Mouse (Mus musculus) Patski (cell line): Measurements from ENCODE around the gene Slamf6. TPM values are rescaled to one million over a fixed set of nuclear protein-coding genes. Genes with fewer than 3 reads are reported as not detected.
"Not testable (repeated sequence)": the region's sequence is repeated elsewhere in the genome, so short reads cannot be mapped to it uniquely, and the experiment has no call there.

Experiments used
- ATAC-seq: fragments of 100-300 bp; one replicate; pipeline ENCODE4 v1.8.0; 2021
- CTCF ChIA-PET: fragments of 350-600 bp; sonication (Branson Sonifier 250); formaldehyde crosslinking; loops from one replicate; lab custom pipeline; 2022; ENCODE audit warnings: inconsistent platforms; lab: Charles Lee
- POLR2A ChIA-PET: fragments of 350-600 bp; sonication (Branson Sonifier 250); formaldehyde crosslinking; loops from one replicate; lab custom pipeline; 2022; ENCODE audit warnings: antibody characterized with exemption, inconsistent platforms; lab: Charles Lee
- DNase-seq: peaks from one replicate; pipeline ENCODE4 v3.0.0-alpha.2; 2011; ENCODE audit warnings: low read depth, low spot score
- H3K27me3 ChIP-seq: fragments of 371-371 bp; one replicate; pipeline ENCODE4 v1.5.1; 2021
- CTCF ChIP-seq: fragments of 100-300 bp; IDR thresholded peaks from one replicate; pipeline ENCODE4 v1.5.1; 2021
- in situ Hi-C: fragments of 300-500 bp; cut with MboI; formaldehyde crosslinking; loops from 3 replicates; pipeline ENCODE4 v1.11.1; 2018; ENCODE audit warnings: low pct_unique_long_range_greater_than_20kb, mixed read lengths
- polyA plus RNA-seq: library from polyadenylated mRNA; unstranded; gene quantifications from one replicate; pipeline ENCODE4 v1.2.3, GENCODE M21; 2021

The Slamf6 gene
- polyA plus RNA-seq, 1 experiment from 2014 or later = not detected

DNA sequence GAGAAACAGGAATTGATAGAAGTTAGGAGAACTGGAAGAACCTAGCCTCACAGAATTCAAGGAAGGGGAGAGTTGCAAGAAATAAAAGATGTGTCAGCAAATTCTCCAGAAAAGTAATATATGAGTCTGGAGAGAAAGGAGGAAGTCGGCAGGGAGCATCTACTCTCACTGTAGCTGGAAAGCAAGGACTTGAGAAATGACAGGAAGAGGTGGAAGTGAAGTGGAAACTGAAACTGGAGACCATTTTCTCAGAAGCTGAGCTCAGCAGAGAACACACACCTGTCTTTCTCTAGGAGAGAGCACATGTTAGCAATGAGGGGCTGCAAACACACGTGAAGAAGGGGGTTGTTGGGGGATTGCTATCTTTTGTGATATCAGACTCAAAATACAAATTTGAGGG lies 40.1 kb downstream of the Slamf6 start:
- TF ChIP-seq CTCF = no peak
- in situ Hi-C loops = no loop called here

DNA sequence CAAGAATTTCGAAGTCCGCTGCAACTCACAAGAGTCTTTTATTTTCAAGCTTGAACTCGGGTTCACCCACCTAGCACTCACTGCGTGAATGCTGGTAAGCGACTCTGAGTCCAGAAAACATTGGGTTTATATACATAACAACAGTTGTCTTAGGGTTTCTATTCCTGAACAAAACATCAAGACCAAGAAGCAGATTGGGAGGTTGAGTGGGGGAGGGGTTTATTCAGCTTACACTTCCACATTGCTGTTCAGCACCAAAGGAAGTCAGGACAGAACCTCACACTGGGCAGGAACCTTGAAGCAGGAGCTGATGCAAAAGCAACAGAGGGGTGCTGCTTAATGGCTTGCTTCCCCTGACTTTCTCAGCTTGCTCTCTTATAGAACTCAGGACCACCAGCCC lies 43.4 kb downstream of the Slamf6 start:
- no peaks in the 10 kb centered on the region for H3K27me3 ChIP-seq
- DNase-seq (no peak), ATAC-seq (no peak)
- ChIA-PET POLR2A (no interaction called here), CTCF (no interaction called here)
- TF ChIP-seq CTCF = no peak
- in situ Hi-C loops = no loop called here

More for the DNA sequence above, 40.1 kb downstream of the Slamf6 start:
- ChIA-PET POLR2A (no interaction called here), CTCF (interaction anchor here (1.2 kb wide), 1 partner anchor 17 kb away, joined by 3 read pairs; no protein-coding TSS in a partner anchor)
- DNase-seq (no peak), ATAC-seq (no peak)
- no peaks in the 10 kb centered on the region for H3K27me3 ChIP-seq

DNA sequence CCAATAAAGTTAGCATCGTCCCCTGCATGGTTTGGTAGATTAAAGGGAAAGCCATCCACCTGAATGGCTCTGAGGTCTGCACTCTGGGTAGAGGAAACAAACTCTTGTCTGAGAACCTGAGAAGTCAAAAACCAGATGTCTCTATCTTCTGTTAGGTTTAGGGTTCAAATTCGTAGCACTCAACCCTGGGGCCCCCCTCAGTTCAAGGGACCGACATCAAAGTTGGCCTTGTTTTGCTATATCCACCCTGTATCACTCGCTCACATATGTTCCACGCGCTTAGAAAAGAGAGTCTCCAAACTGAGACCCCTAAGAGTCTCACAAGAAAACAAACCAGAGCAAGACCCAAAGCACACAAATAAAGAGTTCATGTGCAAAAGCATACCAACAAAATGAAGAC lies 44.4 kb downstream of the Slamf6 start:
- ATAC-seq (no peak), DNase-seq (no peak)
- ChIA-PET CTCF (no interaction called here), POLR2A (no interaction called here)
- no peaks in the 10 kb centered on the region for H3K27me3 ChIP-seq
- TF ChIP-seq CTCF = no peak
- in situ Hi-C loops = no loop called here

- TF ChIP-seq CTCF = no peak
- ChIA-PET POLR2A (no interaction called here), CTCF (no interaction called here)
- no peak for ATAC-seq
- in situ Hi-C loops = no loop called here
- H3K27me3 ChIP-seq = no peaks in the 10 kb centered on the region
- no peak for DNase-seq
Observed at GRCm38 (mm10) chr1:171963613-171964012, 46.3 kb downstream of the Slamf6 start.

DNA sequence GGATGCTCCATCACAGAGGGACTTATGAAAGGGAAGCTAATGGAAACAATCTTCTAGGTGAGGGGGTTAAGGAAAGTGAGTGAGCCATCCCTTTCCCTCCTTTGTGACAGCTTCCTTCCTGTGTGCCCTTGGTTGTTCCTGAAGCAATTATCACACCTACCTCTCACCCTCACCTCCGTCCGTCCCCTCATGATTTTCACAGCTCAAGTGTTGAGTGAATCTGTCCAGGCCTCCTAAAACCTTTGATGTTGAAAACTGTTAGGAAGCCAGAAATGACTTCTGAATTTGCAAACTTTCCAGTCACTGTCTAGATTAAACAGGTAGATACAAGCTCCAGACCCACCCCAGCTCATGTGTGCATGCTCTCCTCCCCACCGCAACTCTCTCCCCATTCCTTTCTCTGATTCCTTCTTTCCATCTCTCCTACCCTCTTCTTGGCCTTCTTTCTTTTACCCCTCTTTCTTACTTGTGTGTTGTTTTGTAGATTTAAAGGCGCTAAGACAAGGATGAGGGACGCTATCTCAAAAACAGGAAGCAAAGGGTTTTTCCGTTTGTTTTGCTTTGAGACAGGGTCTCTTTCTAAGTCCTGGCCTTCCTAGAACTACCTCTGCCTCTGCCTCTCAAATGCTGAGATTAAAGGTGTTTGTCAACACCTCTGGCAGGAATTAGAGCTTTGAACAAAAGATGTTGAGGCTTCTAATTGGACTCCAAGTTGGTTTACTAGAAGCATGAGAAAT lies 48.9 kb downstream of the Slamf6 start:
- ChIA-PET POLR2A (no interaction called here), CTCF (interaction anchor here (1.1 to 1.5 kb wide), 2 partner anchors 23 to 139 kb away, joined by 3 to 4 read pairs; no protein-coding TSS in a partner anchor)
- no peaks in the 10 kb centered on the region for H3K27me3 ChIP-seq
- in situ Hi-C loops = no loop called here
- TF ChIP-seq CTCF = no peak
- no peak for DNase-seq
- no peak for ATAC-seq

- TF ChIP-seq CTCF = no peak
- DNase-seq (no peak), ATAC-seq (no peak)
- H3K27me3 ChIP-seq = no peaks in the 10 kb centered on the region
- in situ Hi-C loops = no loop called here
- ChIA-PET CTCF (no interaction called here), POLR2A (no interaction called here)
Observed at GRCm38 (mm10) chr1:171969221-171969620, 51.9 kb downstream of the Slamf6 start.

DNA sequence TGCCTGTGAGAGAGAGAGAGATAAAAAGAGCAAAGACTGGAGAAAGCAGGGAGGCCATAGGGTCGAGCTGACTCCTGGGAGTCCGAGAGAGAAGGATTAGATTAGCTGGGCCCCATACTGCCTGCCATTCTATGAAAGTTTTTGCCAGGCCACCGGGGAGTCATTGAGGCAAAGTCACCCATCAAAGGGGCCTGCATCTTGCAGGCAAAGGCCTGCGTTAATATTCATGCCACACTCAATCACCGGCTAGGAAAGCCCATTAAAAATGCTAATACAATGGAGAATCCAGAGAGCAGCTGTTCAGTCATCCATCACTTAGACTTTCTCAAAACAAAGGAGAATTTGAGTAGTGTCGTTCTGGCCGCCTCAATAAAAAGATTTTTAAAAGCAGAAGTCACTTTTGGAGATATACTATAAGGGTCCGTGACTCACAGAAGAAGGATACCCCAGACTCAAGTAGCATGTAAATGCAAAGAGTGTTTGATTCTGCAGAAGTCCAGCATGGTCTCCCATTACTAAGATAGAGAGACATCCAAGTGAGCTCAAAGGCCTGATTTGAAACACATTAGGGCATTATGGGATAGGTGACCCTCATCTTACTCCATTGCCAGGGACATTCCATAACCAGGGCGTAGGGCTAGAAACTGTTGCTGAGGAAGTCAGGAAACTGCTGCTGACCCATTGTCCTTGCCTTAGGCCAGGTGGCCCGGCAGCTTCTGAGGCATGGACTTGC lies 53.7 kb downstream of the Slamf6 start:
- no peak for TF ChIP-seq CTCF
- ChIA-PET POLR2A (no interaction called here), CTCF (no interaction called here)
- ATAC-seq = no peak
- no peaks in the 10 kb centered on the region for H3K27me3 ChIP-seq
- DNase-seq = no peak
- in situ Hi-C loops = no loop called here

DNA sequence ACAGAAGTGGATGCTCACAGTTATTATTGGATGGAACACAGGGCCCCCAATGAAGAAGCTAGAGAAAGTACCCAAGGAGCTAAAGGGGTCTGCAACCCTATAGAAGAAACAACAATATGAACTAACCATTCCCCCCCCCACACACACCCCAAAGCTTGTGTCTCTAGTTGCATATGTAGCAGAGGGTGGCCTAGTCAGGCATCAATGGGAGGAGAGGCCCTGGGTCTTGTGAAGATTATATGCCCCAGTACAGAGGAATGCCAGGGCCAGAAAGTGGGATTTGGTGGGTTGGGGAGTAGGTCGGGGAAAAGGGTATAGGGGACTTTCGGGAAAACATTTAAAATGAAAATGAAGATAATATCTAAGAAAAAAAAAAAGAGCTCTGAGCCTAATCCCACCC lies 57.0 kb downstream of the Slamf6 start:
- in situ Hi-C loops, H3K27me3 ChIP-seq, DNase-seq, POLR2A ChIA-PET, ATAC-seq: not testable (repeated sequence)
- CTCF ChIA-PET = interaction anchor here (1.0 kb wide), 1 partner anchor 17 kb away, joined by 3 read pairs; no protein-coding TSS in a partner anchor

GRCm38 (mm10) chr1:171975377-171975776 lies 58.1 kb downstream of the Slamf6 start:
- POLR2A ChIA-PET = no interaction called here
- CTCF ChIA-PET = no interaction called here
- in situ Hi-C loops = no loop called here
- no peaks in the 10 kb centered on the region for H3K27me3 ChIP-seq
- TF ChIP-seq CTCF = no peak
- DNase-seq = no peak
- ATAC-seq = no peak

- ATAC-seq = no peak
- CTCF ChIA-PET = no interaction called here
- no peaks in the 10 kb centered on the region for H3K27me3 ChIP-seq
- in situ Hi-C loops = no loop called here
- POLR2A ChIA-PET = no interaction called here
- no peak for DNase-seq
- no peak for TF ChIP-seq CTCF
Observed at GRCm38 (mm10) chr1:171975831-171976230, 58.5 kb downstream of the Slamf6 start.

GRCm38 (mm10) chr1:171976826-171977539 lies 59.7 kb downstream of the Slamf6 start:
- POLR2A ChIA-PET = no interaction called here
- no peak for ATAC-seq
- in situ Hi-C loops = no loop called here
- TF ChIP-seq CTCF = no peak
- no peak for DNase-seq
- H3K27me3 ChIP-seq = no peaks in the 10 kb centered on the region
- CTCF ChIA-PET = no interaction called here
